Mouse (Mus musculus) embryo, embryonic 9.5 days (tissue): ENCODE results near the gene Ptprf.
A peak's percentile ranks its signal among the peaks of the same experiment; 100 is the strongest.

Experiments used
- DNase-seq: peaks from one replicate; pipeline ENCODE4 v3.0.0-alpha.2; 2017; ENCODE audit errors: extremely low spot score

Ptprf gene

GRCm38 (mm10) chr4:118257977-118258376 lies 33.2 kb downstream of the Ptprf start:
- DNase-seq: no peak

- no peak for DNase-seq
Measured at GRCm38 (mm10) chr4:118257416-118257815, 33.8 kb downstream of the Ptprf start.

GRCm38 (mm10) chr4:118256217-118256616 lies 35.0 kb downstream of the Ptprf start:
- no peak for DNase-seq

- DNase-seq: no peak
Measured at GRCm38 (mm10) chr4:118254953-118255352, 36.3 kb downstream of the Ptprf start.

DNA sequence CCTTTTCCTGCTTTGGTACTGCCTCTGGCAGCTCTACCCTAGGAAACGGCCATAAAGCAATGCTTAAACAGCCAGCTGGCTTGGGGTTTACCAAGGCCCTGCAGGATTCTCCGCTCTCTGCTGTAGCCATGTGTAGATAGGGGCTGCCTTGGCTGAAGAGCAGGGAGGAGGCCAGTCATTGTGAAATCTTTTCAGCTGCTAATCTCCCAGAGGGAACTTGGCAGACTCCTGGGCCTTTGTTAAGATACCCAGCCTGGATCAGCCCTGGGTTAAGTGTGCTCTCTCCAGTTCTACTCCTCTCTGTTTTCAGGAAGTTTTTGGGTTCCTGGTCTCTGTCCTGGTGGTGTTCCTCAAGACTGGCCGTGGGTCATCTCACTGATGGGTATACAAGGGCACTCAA lies 43.9 kb downstream of the Ptprf start:
- no peak for DNase-seq

GRCm38 (mm10) chr4:118245847-118246246 lies 45.4 kb downstream of the Ptprf start:
- no peak for DNase-seq

GRCm38 (mm10) chr4:118243791-118244190 lies 47.4 kb downstream of the Ptprf start:
- no peak for DNase-seq

GRCm38 (mm10) chr4:118243298-118243697 lies 47.9 kb downstream of the Ptprf start:
- DNase-seq: no peak

GRCm38 (mm10) chr4:118239960-118240689 lies 51.1 kb downstream of the Ptprf start:
- DNase-seq: no peak

DNA sequence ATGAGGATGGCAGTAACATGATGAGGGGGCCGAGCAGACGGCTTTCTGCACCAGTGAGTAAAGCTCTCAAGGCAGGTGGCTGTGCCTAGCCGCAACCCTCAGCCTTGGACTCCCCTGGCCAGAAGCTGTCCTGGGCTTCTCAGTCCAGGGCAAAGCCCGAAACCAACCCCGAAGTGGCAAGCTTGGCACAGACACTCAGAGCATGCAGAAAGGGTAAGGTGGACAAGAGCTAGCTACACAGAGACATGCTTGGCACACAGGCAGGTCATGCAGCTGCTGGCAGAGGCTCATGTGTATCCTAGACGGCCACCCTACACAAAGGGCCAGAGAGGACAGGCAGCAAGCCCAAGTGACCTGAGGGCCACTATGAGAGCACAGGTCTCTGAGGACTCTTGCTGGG lies 52.5 kb downstream of the Ptprf start:
- no peak for DNase-seq

- DNase-seq: no peak
Measured at GRCm38 (mm10) chr4:118236871-118237270, 54.3 kb downstream of the Ptprf start.

GRCm38 (mm10) chr4:118234711-118235388 lies 56.4 kb downstream of the Ptprf start:
- peak; percentile 12 for DNase-seq

DNA sequence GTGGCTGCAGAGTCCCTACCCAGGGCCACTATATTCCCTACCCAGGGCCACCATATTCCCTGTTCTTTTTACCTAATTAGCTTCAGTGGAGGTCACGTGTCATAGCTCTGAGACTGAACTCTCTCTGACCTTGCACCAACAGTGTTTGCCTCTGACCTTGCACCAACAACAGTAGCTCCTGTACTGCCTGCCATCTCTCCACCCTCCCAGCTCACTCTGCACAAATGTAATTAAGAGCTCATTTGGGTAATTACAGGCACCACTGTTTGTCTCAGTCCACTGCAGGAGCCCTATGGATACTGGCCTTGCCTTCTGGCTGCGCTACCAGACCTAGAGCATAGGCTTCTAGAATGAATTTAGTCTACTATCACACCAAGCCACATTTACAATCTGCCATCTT lies 57.3 kb downstream of the Ptprf start:
- DNase-seq: no peak

DNA sequence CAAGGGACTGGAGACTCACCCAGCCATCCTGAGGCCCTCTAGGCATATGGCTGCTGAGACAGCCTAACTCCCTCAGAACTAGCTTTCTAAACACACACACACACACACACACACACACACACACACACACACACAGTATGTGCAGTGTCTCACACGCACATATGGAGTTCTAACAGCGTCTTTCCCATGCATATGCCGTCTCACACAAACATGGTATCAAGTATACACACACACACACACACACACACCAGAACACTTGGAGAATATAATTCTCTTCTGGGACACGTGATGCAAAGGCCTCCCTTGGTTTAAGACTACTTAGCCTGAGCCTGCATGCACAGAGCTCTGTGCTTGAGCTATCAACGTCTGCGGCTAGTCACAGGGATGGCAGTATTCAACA lies 59.3 kb downstream of the Ptprf start:
- DNase-seq: no peak

GRCm38 (mm10) chr4:118229035-118229770 lies 62.0 kb downstream of the Ptprf start:
- DNase-seq: no peak

DNA sequence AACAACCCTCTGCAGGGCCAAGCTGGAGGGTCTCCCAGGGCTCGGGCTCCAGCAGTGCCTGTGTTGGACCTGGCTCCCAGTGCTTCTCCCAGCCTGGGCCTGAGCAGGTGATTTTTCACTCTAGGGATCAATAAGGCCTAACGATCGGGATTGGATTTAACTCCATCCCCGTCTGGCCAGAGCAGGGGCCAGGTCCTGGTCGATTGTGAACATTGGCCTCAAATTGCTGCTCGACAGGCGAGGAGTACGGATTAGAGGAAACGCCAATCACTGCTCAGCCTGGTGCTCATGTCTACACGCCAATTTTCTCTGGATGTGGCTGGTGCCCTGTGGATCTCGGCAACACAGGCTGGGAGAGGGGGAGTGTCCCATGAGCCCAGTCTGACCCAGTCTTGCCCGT lies 63.8 kb downstream of the Ptprf start:
- DNase-seq: no peak

GRCm38 (mm10) chr4:118221261-118221660 lies 69.9 kb downstream of the Ptprf start:
- no peak for DNase-seq

- no peak for DNase-seq
Measured at GRCm38 (mm10) chr4:118220756-118221155, 70.4 kb downstream of the Ptprf start.

- DNase-seq: no peak
Measured at GRCm38 (mm10) chr4:118219487-118219886, 71.7 kb downstream of the Ptprf start.

DNA sequence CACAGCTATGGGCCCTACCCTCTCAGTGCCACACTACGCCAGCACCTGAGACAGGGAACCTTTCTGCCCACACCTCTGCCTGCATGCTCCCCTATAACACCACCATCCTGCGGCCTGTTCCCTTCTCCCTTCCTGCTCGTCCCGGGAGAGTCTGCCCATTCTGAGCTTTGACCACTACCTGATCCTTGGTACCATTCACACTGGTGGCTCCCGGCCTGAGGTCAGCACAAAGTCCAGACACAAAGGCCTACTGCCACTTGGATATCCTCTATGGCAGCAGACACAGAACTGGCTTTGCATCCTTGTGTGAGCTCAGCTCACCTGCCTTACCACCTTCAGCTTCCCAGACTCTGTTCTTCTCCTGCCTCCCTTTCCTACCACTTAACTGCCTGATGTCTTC lies 72.7 kb downstream of the Ptprf start:
- no peak for DNase-seq

DNA sequence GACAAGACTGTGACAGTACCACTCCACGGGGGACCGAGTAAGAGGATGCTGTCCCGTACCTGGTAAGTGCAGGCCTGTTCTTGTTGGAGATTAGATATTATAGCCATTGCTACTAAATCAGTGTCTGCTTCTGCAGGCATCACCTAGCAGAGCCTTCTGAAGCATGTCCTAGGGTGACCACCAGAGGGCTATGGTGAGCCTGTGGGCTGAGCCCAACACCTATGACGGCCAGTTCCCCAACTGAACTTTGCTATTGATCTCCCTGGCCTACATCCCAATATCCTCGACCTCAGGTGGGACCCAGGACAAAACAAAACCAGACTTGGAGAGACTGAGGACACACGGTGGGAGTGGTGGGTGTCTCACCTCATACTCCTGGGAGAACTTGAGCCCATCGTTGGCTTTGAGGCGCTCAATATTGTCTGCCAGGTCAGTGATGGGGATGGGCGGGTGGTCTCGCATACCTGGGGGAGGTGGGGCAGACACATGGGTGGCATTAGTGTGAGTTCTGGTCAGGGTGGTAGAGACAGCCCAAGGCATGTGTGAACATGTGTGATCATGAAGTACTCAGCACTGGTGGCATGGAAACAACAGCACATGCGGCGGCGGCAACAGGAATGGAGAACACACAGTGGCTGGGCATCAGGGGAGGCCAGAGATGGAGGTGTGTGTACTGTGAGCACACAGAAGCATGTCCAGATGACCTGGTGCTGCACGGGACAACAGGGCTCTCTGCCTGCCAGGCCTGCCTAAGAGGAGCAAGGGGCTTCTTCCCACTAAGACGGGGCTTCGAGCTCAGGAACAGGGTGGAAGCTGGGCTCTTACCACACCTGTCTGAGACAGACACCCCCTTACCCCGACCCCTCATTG lies 74.2 kb downstream of the Ptprf start:
- peak; percentile 31 for DNase-seq

- no peak for DNase-seq
Measured at GRCm38 (mm10) chr4:118214891-118215290, 76.3 kb downstream of the Ptprf start.
